8 mouse cellular contexts compared by ENCODE assay signal in genomic region chr6:72217415-72217784, GRCm38 (mm10). TPM values are rescaled to one million over a fixed set of nuclear protein-coding genes. Genes with fewer than 3 reads are reported as not detected.
DNase-seq lines count a peak whose midpoint lies in the region; ATAC-seq and TF ChIP-seq lines count a peak whose summit lies in the region.
"Had no signal": no experiment of that assay in that cellular context is flagged by ENCODE, and none has a peak within 500 bp of the region (broad histone marks: within the 10 kb centered on the region; RNA-seq: fewer than 3 reads in every experiment).

No protein-coding gene starts in this region.

- H3K4me3 ChIP-seq in lung, postnatal 0 days (ENCODE audit: low read depth, low read length), result no peak overlapping the region
- no peak overlapping the region for H3K4me3 ChIP-seq in forebrain, embryonic 16.5 days (replicated peaks; ENCODE audit: low read length)
- no peak overlapping the region for H3K4me3 ChIP-seq in liver, embryonic 12.5 days
- no peak overlapping the region for H3K4me3 ChIP-seq in lung, adult 2 months (replicated peaks; ENCODE audit: extremely low read depth, low read depth, low read length)

- peak overlapping the region; percentile 38 for H3K4me2 ChIP-seq in lung, postnatal 0 days (replicated peaks; ENCODE audit: low read depth, low read length)
- H3K4me2 ChIP-seq in forebrain, embryonic 16.5 days (ENCODE audit: low read length), result peak overlapping the region; percentile 54
- H3K4me2 ChIP-seq in liver, embryonic 12.5 days, result peak overlapping the region; percentile 47

- 37% methylated on average over 6 of the region's 6 CpGs for WGBS in lung, postnatal 0 days
- WGBS in forebrain, embryonic 16.5 days, result 46% methylated on average over 6 of the region's 6 CpGs
- 52% methylated on average over 6 of the region's 6 CpGs for WGBS in liver, embryonic 12.5 days (ENCODE audit: insufficient replicate concordance)
- 70% methylated on average over 6 of the region's 6 CpGs for WGBS in lung, adult 2 months

- TF ChIP-seq POLR2A in lung, adult 2 months (IDR thresholded peaks at IDR 0.05; ENCODE audit: borderline replicate concordance, extremely low read depth, low read depth, low read length), result no peak

- no peak for DNase-seq in lung, postnatal 0 days (ENCODE audit: low spot score)
- no peak for DNase-seq in lung, postnatal 10 days
- no peak for DNase-seq in embryo, embryonic 10 days (ENCODE audit: low spot score)
- no peak for DNase-seq in left cerebral cortex, adult 8-10 months (ENCODE audit: low spot score in 2 of 2)
- no peak for DNase-seq in lung, adult 2 months

- peaks cover 53% of the 10 kb centered on the region for H3K4me1 ChIP-seq in lung, postnatal 0 days (ENCODE audit: insufficient read depth, low read depth, low read length)
- H3K4me1 ChIP-seq in forebrain, embryonic 16.5 days (replicated peaks; ENCODE audit: control insufficient read depth, insufficient read depth, low read length), result peaks cover 49% of the 10 kb centered on the region
- peaks cover 22% of the 10 kb centered on the region for H3K4me1 ChIP-seq in liver, embryonic 12.5 days
- H3K4me1 ChIP-seq in lung, adult 2 months (ENCODE audit: control insufficient read depth, insufficient read depth, low read length), result peaks cover 4% of the 10 kb centered on the region; the same call in 1 of the 2 replicates

- no peak overlapping the region for H3K9ac ChIP-seq in lung, postnatal 0 days (replicated peaks; ENCODE audit: low read depth)
- peak overlapping the region; percentile 0; the same call in 1 of the 2 replicates for H3K9ac ChIP-seq in forebrain, embryonic 16.5 days (replicated peaks; ENCODE audit: low read depth, low read length)
- no peak overlapping the region for H3K9ac ChIP-seq in liver, embryonic 12.5 days

- peak overlapping the region; percentile 79 for H3K27ac ChIP-seq in lung, postnatal 0 days (ENCODE audit: low read length)
- H3K27ac ChIP-seq in forebrain, embryonic 16.5 days (ENCODE audit: low read length), result peak overlapping the region; percentile 89
- no peak overlapping the region for H3K27ac ChIP-seq in liver, embryonic 12.5 days

- TF ChIP-seq CTCF in lung, postnatal 0 days (IDR thresholded peaks at IDR 0.05), result no peak
- TF ChIP-seq CTCF in lung, adult 2 months (IDR thresholded peaks at IDR 0.05; ENCODE audit: insufficient read depth, low read length), result no peak

- TF ChIP-seq EP300 in lung, postnatal 0 days (IDR thresholded peaks at IDR 0.05), result peak; percentile 37; the same call in 1 of the 2 replicates

- H3K36me3 ChIP-seq in lung, postnatal 0 days (ENCODE audit: insufficient read depth, low read length), result no peaks in the 10 kb centered on the region
- no peaks in the 10 kb centered on the region for H3K36me3 ChIP-seq in forebrain, embryonic 16.5 days (ENCODE audit: control insufficient read depth, insufficient read depth)
- H3K36me3 ChIP-seq in liver, embryonic 12.5 days, result no peaks in the 10 kb centered on the region

- ATAC-seq in lung, postnatal 0 days, result no peak
- ATAC-seq in forebrain, embryonic 16.5 days, result peak; percentile 34
- ATAC-seq in liver, embryonic 12.5 days, result no peak
- ATAC-seq: activated CD4-positive, CD25-positive, alpha-beta regulatory T cell, adult 4 months had no signal

- H3K9me3 ChIP-seq in lung, postnatal 0 days (ENCODE audit: low read length), result no peaks in the 10 kb centered on the region
- H3K9me3 ChIP-seq in forebrain, embryonic 16.5 days (ENCODE audit: control insufficient read depth, low read length), result no peaks in the 10 kb centered on the region
- no peaks in the 10 kb centered on the region for H3K9me3 ChIP-seq in liver, embryonic 12.5 days (replicated peaks)

- H3K27me3 ChIP-seq in lung, postnatal 0 days (replicated peaks; ENCODE audit: insufficient read depth, low read length), result no peaks in the 10 kb centered on the region
- no peaks in the 10 kb centered on the region for H3K27me3 ChIP-seq in forebrain, embryonic 16.5 days (replicated peaks; ENCODE audit: control insufficient read depth, insufficient read depth, low read length)
- peaks cover 96% of the 10 kb centered on the region for H3K27me3 ChIP-seq in liver, embryonic 12.5 days (replicated peaks)

RNA-seq across cellular contexts. Expression of gene Atoh8, which starts 18.0 kb away (rescaled TPM):
- polyA plus RNA-seq in lung, postnatal 0 days (2015; fragmentation: Nextera tagmentation; extraction: Ambion mirVana), result 17.3 and 20.6 TPM in 2 replicates
- 2.7 and 3.0 TPM in 2 replicates for polyA plus RNA-seq in forebrain, embryonic 16.5 days (2015; fragmentation: Nextera tagmentation; extraction: Ambion mirVana)
- 2.0 and 2.1 TPM in 2 replicates for polyA plus RNA-seq in liver, embryonic 12.5 days (2016; fragmentation: Nextera tagmentation; extraction: Ambion mirVana)
- total RNA-seq in left cerebral cortex, adult 8-10 months (2022), result 1 to 10 TPM; 1.3 to 2.1 (median 1.9) TPM
- 26.4 and 26.7 TPM in 2 replicates for polyA plus RNA-seq in lung, adult 2 months (2012; rRNA removed)
- polyA plus RNA-seq: activated CD4-positive, CD25-positive, alpha-beta regulatory T cell, adult 4 months had no signal
